Mouse (Mus musculus) hindbrain, embryonic 15.5 days (tissue): Measurements from ENCODE around the gene Ascc1. TPM values are rescaled to one million over a fixed set of nuclear protein-coding genes. Genes with fewer than 3 reads are reported as not detected.

ENCODE experiments used
- ATAC-seq: fragments of 200-750 bp; cut with Nextera tagmentation; 2 replicates; pipeline ENCODE4 v1.8.0; 2017; ENCODE audit warnings: low read depth, moderate number of reproducible peaks, moderate TSS enrichment; ENCODE audit not compliant: low FRiP score
- H3K27ac ChIP-seq: fragments of 300-500 bp; sonication (generic); replicated peaks from 2 replicates; pipeline ENCODE4 v1.5.1; 2015; ENCODE audit warnings: mild to moderate bottlenecking, inconsistent platforms
- H3K27me3 ChIP-seq: fragments of 300-500 bp; sonication (generic); 2 replicates; pipeline ENCODE4 v1.6.1; 2015; ENCODE audit warnings: control low read depth, inconsistent platforms
- H3K36me3 ChIP-seq: fragments of 300-500 bp; sonication (generic); 2 replicates; pipeline ENCODE4 v1.6.1; 2015; ENCODE audit warnings: control low read depth, inconsistent platforms
- H3K4me1 ChIP-seq: fragments of 300-500 bp; sonication (generic); replicated peaks from 2 replicates; pipeline ENCODE4 v1.6.1; 2015; ENCODE audit warnings: control low read depth, inconsistent platforms
- H3K4me2 ChIP-seq: fragments of 300-500 bp; sonication (generic); 2 replicates; pipeline ENCODE4 v1.6.1; 2015; ENCODE audit warnings: moderate library complexity, mild to moderate bottlenecking, inconsistent platforms
- H3K4me3 ChIP-seq: fragments of 300-500 bp; sonication (generic); 2 replicates; pipeline ENCODE4 v1.5.1; 2015; ENCODE audit warnings: mild to moderate bottlenecking, inconsistent platforms
- H3K9ac ChIP-seq: fragments of 300-500 bp; sonication (generic); 2 replicates; pipeline ENCODE4 v1.6.1; 2015; ENCODE audit warnings: inconsistent platforms
- H3K9me3 ChIP-seq: fragments of 300-500 bp; sonication (generic); 2 replicates; pipeline ENCODE4 v1.6.1; 2016; ENCODE audit warnings: control low read depth, inconsistent platforms
- WGBS: fragments of 180-500 bp; shearing (Covaris S2); methylation state at CpG from one replicate; pipeline ENCODE4 v1.1.7; 2015; 5-methylcytosine and 5-hydroxymethylcytosine counted together
- polyA plus RNA-seq: library from polyadenylated mRNA; unstranded; fragments of >200 nt; fragmentation: Nextera tagmentation; extraction: Ambion mirVana; gene quantifications from 2 replicates; pipeline ENCODE4 v1.2.1, GENCODE M21; 2015

The Ascc1 gene
- polyA plus RNA-seq, 1 experiment from 2014 or later = 46.4 TPM

GRCm38 (mm10) chr10:59967309-59967942 is 35.2 kb upstream of the Ascc1 start:
- Histone ChIP-seq H3K4me3 (no peak overlapping the region), H3K27ac (peak overlapping the region; percentile 34; the same call in 1 of the 2 replicates), H3K9ac (no peak overlapping the region), H3K4me1 (peaks cover 38% of the 10 kb centered on the region), H3K4me2 (no peak overlapping the region), H3K36me3 (no peaks in the 10 kb centered on the region), H3K9me3 (no peaks in the 10 kb centered on the region), H3K27me3 (no peaks in the 10 kb centered on the region)
- 74% methylated on average over 6 of the region's 6 CpGs for WGBS
- ATAC-seq = no peak

GRCm38 (mm10) chr10:59969821-59970449 is 32.7 kb upstream of the Ascc1 start:
- Histone ChIP-seq H3K4me3 (peak overlapping the region; percentile 62), H3K27me3 (no peaks in the 10 kb centered on the region), H3K9me3 (no peaks in the 10 kb centered on the region), H3K4me1 (peaks cover 47% of the 10 kb centered on the region), H3K36me3 (no peaks in the 10 kb centered on the region), H3K27ac (peak overlapping the region; percentile 97), H3K9ac (peak overlapping the region; percentile 81), H3K4me2 (peak overlapping the region; percentile 80)
- ATAC-seq = peak; percentile 76
- WGBS = under 1% methylated on average over 25 of the region's 25 CpGs

- H3K27me3 ChIP-seq = no peaks in the 10 kb centered on the region
- H3K4me1 ChIP-seq = peaks cover 43% of the 10 kb centered on the region
- no peaks in the 10 kb centered on the region for H3K36me3 ChIP-seq
- 28% methylated on average over 6 of the region's 6 CpGs for WGBS
- H3K27ac ChIP-seq = peak overlapping the region; percentile 97
- H3K4me2 ChIP-seq = peak overlapping the region; percentile 80
- ATAC-seq = 0 out of 2 replicates have a peak, but pooled peaks have one; percentile 0
- H3K9ac ChIP-seq = peak overlapping the region; percentile 81
- H3K4me3 ChIP-seq = peak overlapping the region; percentile 62
- H3K9me3 ChIP-seq = no peaks in the 10 kb centered on the region
Observed at GRCm38 (mm10) chr10:59970450-59971062, 32.0 kb upstream of the Ascc1 start.

GRCm38 (mm10) chr10:59971813-59972212 is 30.8 kb upstream of the Ascc1 start:
- Histone ChIP-seq H3K4me2 (no peak overlapping the region), H3K9ac (no peak overlapping the region), H3K4me1 (peaks cover 40% of the 10 kb centered on the region), H3K27ac (no peak overlapping the region), H3K27me3 (no peaks in the 10 kb centered on the region), H3K4me3 (no peak overlapping the region), H3K36me3 (no peaks in the 10 kb centered on the region), H3K9me3 (no peaks in the 10 kb centered on the region)
- WGBS = 94% methylated on average over 8 of the region's 8 CpGs
- ATAC-seq = no peak

GRCm38 (mm10) chr10:59972534-59972933 is 30.1 kb upstream of the Ascc1 start:
- Histone ChIP-seq H3K4me3 (no peak overlapping the region), H3K36me3 (no peaks in the 10 kb centered on the region), H3K9me3 (no peaks in the 10 kb centered on the region), H3K27me3 (no peaks in the 10 kb centered on the region), H3K27ac (0 out of 2 replicates have a peak overlapping the region, but pooled peaks have one; percentile 16), H3K4me1 (peaks cover 37% of the 10 kb centered on the region), H3K4me2 (no peak overlapping the region), H3K9ac (no peak overlapping the region)
- no peak for ATAC-seq
- WGBS = 32% methylated on average over 2 of the region's 2 CpGs

- no peak overlapping the region for H3K9ac ChIP-seq
- no peaks in the 10 kb centered on the region for H3K36me3 ChIP-seq
- ATAC-seq = no peak
- H3K4me3 ChIP-seq = no peak overlapping the region
- 0 out of 2 replicates have a peak overlapping the region, but pooled peaks have one; percentile 16 for H3K27ac ChIP-seq
- H3K9me3 ChIP-seq = no peaks in the 10 kb centered on the region
- H3K27me3 ChIP-seq = no peaks in the 10 kb centered on the region
- 84% methylated on average over 6 of the region's 6 CpGs for WGBS
- peaks cover 37% of the 10 kb centered on the region for H3K4me1 ChIP-seq
- no peak overlapping the region for H3K4me2 ChIP-seq
Observed at GRCm38 (mm10) chr10:59972999-59973398, 29.6 kb upstream of the Ascc1 start.

GRCm38 (mm10) chr10:59973400-59973799 is 29.2 kb upstream of the Ascc1 start:
- Histone ChIP-seq H3K4me2 (no peak overlapping the region), H3K27me3 (no peaks in the 10 kb centered on the region), H3K9me3 (no peaks in the 10 kb centered on the region), H3K4me3 (no peak overlapping the region), H3K9ac (no peak overlapping the region), H3K36me3 (no peaks in the 10 kb centered on the region), H3K27ac (0 out of 2 replicates have a peak overlapping the region, but pooled peaks have one; percentile 44), H3K4me1 (peaks cover 40% of the 10 kb centered on the region)
- WGBS = 85% methylated on average over 4 of the region's 4 CpGs
- ATAC-seq = no peak

GRCm38 (mm10) chr10:59974191-59974664 is 28.4 kb upstream of the Ascc1 start:
- Histone ChIP-seq H3K36me3 (no peaks in the 10 kb centered on the region), H3K4me2 (0 out of 2 replicates have a peak overlapping the region, but pooled peaks have one; percentile 1), H3K27ac (peak overlapping the region; percentile 57), H3K4me1 (peaks cover 48% of the 10 kb centered on the region), H3K27me3 (no peaks in the 10 kb centered on the region), H3K4me3 (no peak overlapping the region), H3K9me3 (no peaks in the 10 kb centered on the region), H3K9ac (no peak overlapping the region)
- 17% methylated on average over 6 of the region's 6 CpGs for WGBS
- ATAC-seq = no peak

GRCm38 (mm10) chr10:59974786-59975185 is 27.8 kb upstream of the Ascc1 start:
- 44% methylated on average over 3 of the region's 3 CpGs for whole genome bisulfite sequencing
- no peak overlapping the region for H3K4me3 ChIP-seq
- H3K27ac ChIP-seq = peak overlapping the region; percentile 57
- peaks cover 50% of the 10 kb centered on the region for H3K4me1 ChIP-seq
- no peak for ATAC-seq
- H3K36me3 ChIP-seq = no peaks in the 10 kb centered on the region
- H3K9me3 ChIP-seq = no peaks in the 10 kb centered on the region
- no peak overlapping the region for H3K4me2 ChIP-seq
- no peak overlapping the region for H3K9ac ChIP-seq
- no peaks in the 10 kb centered on the region for H3K27me3 ChIP-seq

GRCm38 (mm10) chr10:59977141-59977540 is 25.5 kb upstream of the Ascc1 start:
- H3K9me3 ChIP-seq = no peaks in the 10 kb centered on the region
- no peaks in the 10 kb centered on the region for H3K27me3 ChIP-seq
- no peak overlapping the region for H3K9ac ChIP-seq
- H3K36me3 ChIP-seq = no peaks in the 10 kb centered on the region
- no peak overlapping the region for H3K27ac ChIP-seq
- ATAC-seq = no peak
- H3K4me2 ChIP-seq = no peak overlapping the region
- no peak overlapping the region for H3K4me3 ChIP-seq
- 64% methylated on average over 2 of the region's 4 CpGs for WGBS
- peaks cover 36% of the 10 kb centered on the region for H3K4me1 ChIP-seq

- Histone ChIP-seq H3K4me1 (peaks cover 36% of the 10 kb centered on the region), H3K27ac (peak overlapping the region; percentile 63), H3K4me3 (no peak overlapping the region), H3K9ac (no peak overlapping the region), H3K4me2 (no peak overlapping the region), H3K27me3 (no peaks in the 10 kb centered on the region), H3K9me3 (no peaks in the 10 kb centered on the region), H3K36me3 (no peaks in the 10 kb centered on the region)
- no peak for ATAC-seq
- 85% methylated on average over 5 of the region's 5 CpGs for WGBS
Observed at GRCm38 (mm10) chr10:59977715-59978343, 24.8 kb upstream of the Ascc1 start.

GRCm38 (mm10) chr10:59978401-59978800 is 24.2 kb upstream of the Ascc1 start:
- H3K4me3 ChIP-seq = no peak overlapping the region
- peaks cover 34% of the 10 kb centered on the region for H3K4me1 ChIP-seq
- peak overlapping the region; percentile 63 for H3K27ac ChIP-seq
- no peaks in the 10 kb centered on the region for H3K27me3 ChIP-seq
- no peak for ATAC-seq
- WGBS = 68% methylated on average over 2 of the region's 2 CpGs
- no peaks in the 10 kb centered on the region; the same call in 1 of the 2 replicates for H3K36me3 ChIP-seq
- no peaks in the 10 kb centered on the region for H3K9me3 ChIP-seq
- H3K4me2 ChIP-seq = no peak overlapping the region
- H3K9ac ChIP-seq = no peak overlapping the region
